Mouse (Mus musculus) ES-Bruce4 (cell line): ENCODE results near the gene Myo1e. TPM values are rescaled to one million over a fixed set of nuclear protein-coding genes. Genes with fewer than 3 reads are reported as not detected.

Source experiments
- H3K27ac ChIP-seq: 2 replicates; pipeline ENCODE4 v1.5.1; 2012; ENCODE audit warnings: low read length, inconsistent platforms; ENCODE audit not compliant: insufficient read depth
- H3K27me3 ChIP-seq: 2 replicates; pipeline ENCODE4 v1.6.1; 2012; ENCODE audit warnings: mild to moderate bottlenecking, low read length, inconsistent platforms; ENCODE audit not compliant: control insufficient read depth, poor library complexity, insufficient read depth, severe bottlenecking
- H3K36me3 ChIP-seq: 2 replicates; pipeline ENCODE4 v1.6.1; 2012; ENCODE audit warnings: inconsistent platforms, mild to moderate bottlenecking, low read length, moderate library complexity; ENCODE audit not compliant: control insufficient read depth, poor library complexity, insufficient read depth, severe bottlenecking
- H3K4me1 ChIP-seq: one replicate; pipeline ENCODE4 v1.8.1; 2011; ENCODE audit warnings: low read length; ENCODE audit not compliant: control insufficient read depth, insufficient read depth
- H3K4me3 ChIP-seq: 2 replicates; pipeline ENCODE4 v1.5.1; 2011; ENCODE audit warnings: low read depth, mild to moderate bottlenecking, low read length
- H3K9ac ChIP-seq: 2 replicates; pipeline ENCODE4 v1.6.1; 2012; ENCODE audit warnings: low read depth, mild to moderate bottlenecking, inconsistent platforms; ENCODE audit not compliant: poor library complexity, severe bottlenecking
- H3K9me3 ChIP-seq: replicated peaks from 2 replicates; pipeline ENCODE4 v1.6.1; 2012; ENCODE audit warnings: mild to moderate bottlenecking, low read length, inconsistent platforms; ENCODE audit not compliant: control insufficient read depth, poor library complexity, insufficient read depth, severe bottlenecking
- CTCF ChIP-seq: IDR thresholded peaks from one replicate; pipeline ENCODE4 v1.8.1; 2011; ENCODE audit warnings: low read depth, low read length
- EP300 ChIP-seq: IDR thresholded peaks from 2 replicates; pipeline ENCODE4 v1.6.1; 2011; ENCODE audit warnings: low read depth, low read length; ENCODE audit not compliant: insufficient read depth
- POLR2A ChIP-seq: IDR thresholded peaks from one replicate; pipeline ENCODE4 v1.8.1; 2011; ENCODE audit warnings: low read length; ENCODE audit not compliant: insufficient read depth
- polyA plus RNA-seq: library from polyadenylated mRNA; stranded (reverse); fragments of >200 nt; gene quantifications from 2 replicates; pipeline ENCODE4 v1.2.4, GENCODE M21; 2011; ENCODE audit warnings: low read depth; ENCODE audit not compliant: missing spikeins, insufficient read depth, insufficient read length

Myo1e gene
- polyA plus RNA-seq, 1 experiment = 51.6 TPM

DNA sequence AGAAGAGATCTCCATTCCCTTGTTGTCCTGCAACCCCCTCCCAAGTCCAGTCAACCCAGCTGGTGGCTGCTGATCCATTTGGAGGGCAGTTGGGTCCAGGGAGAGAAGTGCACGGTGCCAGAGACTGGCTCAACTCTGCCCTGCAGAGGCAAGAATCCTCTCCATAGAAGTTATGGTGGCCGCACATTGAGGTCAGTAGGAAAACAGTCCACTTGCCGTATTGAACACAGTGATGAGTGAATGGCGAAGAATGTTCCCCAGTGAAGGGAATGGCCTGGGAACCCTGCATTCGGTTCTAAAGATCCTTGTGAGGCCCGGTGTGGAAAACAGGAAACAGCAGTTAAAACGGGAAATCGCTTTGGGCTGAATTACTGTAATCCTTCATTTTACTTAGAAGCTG is 56.0 kb downstream of the Myo1e start:
- no peaks in the 10 kb centered on the region for H3K27me3 ChIP-seq
- TF ChIP-seq EP300 (no peak), CTCF (no peak), POLR2A (no peak)
- peaks cover 18% of the 10 kb centered on the region for H3K4me1 ChIP-seq
- H3K27ac ChIP-seq = no peak overlapping the region
- no peak overlapping the region for H3K4me3 ChIP-seq
- H3K9ac ChIP-seq = no peak overlapping the region
- H3K9me3 ChIP-seq = no peaks in the 10 kb centered on the region
- no peaks in the 10 kb centered on the region for H3K36me3 ChIP-seq

DNA sequence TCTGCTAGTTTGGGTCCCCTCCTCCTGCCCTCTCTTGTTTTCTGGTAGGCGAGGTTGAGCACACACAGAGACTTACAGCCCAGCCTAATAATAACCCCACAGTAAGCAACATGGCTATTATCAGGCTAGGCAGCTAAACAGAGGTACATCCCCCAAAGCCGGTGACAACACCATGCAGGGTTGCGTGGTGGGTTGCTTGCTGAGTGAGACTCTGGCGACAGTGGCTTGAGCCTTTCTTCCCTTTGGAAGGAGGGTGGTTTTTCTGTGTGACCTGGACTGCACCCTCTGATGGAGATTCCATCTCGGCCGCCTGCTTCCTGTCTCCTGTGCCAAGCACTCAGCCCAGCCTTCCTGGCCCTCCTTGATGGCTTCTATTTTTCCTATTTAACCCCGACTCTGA is 56.6 kb downstream of the Myo1e start:
- no peak overlapping the region for H3K4me3 ChIP-seq
- no peaks in the 10 kb centered on the region for H3K36me3 ChIP-seq
- no peak for TF ChIP-seq CTCF
- H3K4me1 ChIP-seq = peaks cover 15% of the 10 kb centered on the region
- H3K9me3 ChIP-seq = no peaks in the 10 kb centered on the region
- no peak overlapping the region for H3K9ac ChIP-seq
- no peaks in the 10 kb centered on the region for H3K27me3 ChIP-seq
- H3K27ac ChIP-seq = no peak overlapping the region

DNA sequence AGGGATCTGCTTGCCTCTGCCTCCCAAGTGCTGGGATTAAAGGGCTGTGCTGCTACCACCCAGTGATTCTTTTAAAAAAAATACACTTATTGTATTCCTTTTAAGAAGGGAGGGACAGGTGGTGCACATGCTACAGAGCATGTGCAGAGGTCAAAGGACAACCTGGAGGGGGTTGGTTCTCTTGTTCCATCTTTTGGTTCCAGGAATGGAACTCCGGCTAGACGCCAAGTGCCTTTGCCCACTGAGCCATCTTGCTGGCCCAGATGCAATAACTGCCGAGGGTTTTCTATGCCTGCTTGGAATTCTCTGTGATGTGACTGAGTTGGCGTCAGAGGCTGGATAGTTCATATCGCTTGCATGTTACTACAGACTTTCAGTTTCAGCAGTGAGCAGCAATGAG is 58.4 kb downstream of the Myo1e start:
- H3K4me3 ChIP-seq = no peak overlapping the region
- no peak overlapping the region for H3K9ac ChIP-seq
- no peak overlapping the region for H3K27ac ChIP-seq
- H3K27me3 ChIP-seq = no peaks in the 10 kb centered on the region
- H3K4me1 ChIP-seq = peaks cover 14% of the 10 kb centered on the region
- no peak for TF ChIP-seq POLR2A
- no peak for TF ChIP-seq EP300
- no peaks in the 10 kb centered on the region for H3K36me3 ChIP-seq
- H3K9me3 ChIP-seq = no peaks in the 10 kb centered on the region

DNA sequence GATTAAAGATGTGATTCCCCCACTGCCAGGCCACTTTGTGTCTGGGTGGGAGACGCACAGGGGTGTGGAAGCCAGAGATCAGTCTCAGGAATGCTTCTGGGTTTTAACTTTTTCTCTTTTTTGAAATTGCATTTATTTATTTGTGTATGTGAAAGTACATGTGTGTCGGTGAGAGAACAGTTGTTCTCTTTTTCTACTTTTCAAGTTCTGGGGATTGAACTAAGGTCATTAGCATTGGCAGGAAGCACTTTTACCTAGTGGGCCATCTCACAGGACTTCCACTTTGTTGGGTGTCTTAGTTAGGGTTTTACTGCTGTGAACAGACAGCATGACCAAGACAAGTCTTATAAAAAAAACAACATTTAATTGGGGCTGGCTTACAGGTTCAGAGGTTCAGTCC is 59.0 kb downstream of the Myo1e start:
- TF ChIP-seq POLR2A (no peak), CTCF (no peak), EP300 (no peak)
- Histone ChIP-seq H3K4me1 (peaks cover 15% of the 10 kb centered on the region), H3K27ac (no peak overlapping the region), H3K27me3 (no peaks in the 10 kb centered on the region), H3K9ac (no peak overlapping the region), H3K4me3 (no peak overlapping the region), H3K36me3 (no peaks in the 10 kb centered on the region), H3K9me3 (no peaks in the 10 kb centered on the region)

DNA sequence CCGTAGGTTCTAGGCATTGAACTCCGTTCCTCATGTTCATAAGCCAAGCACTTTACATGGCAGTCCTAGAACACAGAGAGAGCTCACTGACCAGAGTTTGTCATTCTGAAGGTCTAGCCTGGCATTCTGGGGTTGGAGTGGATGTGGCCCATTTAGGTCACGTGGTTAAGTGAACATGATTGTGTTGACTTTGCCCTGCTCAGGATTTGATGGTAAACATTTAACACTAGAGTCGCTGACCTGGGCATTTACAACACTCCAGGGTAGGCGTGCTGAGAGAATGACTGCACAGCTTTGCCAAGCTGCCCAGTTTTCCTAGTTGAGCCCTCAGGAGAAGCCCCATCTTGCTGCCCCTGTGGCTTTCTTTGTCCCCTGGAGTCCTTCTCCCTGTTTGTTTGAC is 60.0 kb downstream of the Myo1e start:
- Histone ChIP-seq H3K36me3 (no peaks in the 10 kb centered on the region), H3K4me1 (peaks cover 12% of the 10 kb centered on the region), H3K27ac (no peak overlapping the region), H3K9ac (no peak overlapping the region), H3K4me3 (no peak overlapping the region), H3K27me3 (no peaks in the 10 kb centered on the region), H3K9me3 (no peaks in the 10 kb centered on the region)
- no peak for TF ChIP-seq EP300
- no peak for TF ChIP-seq POLR2A

DNA sequence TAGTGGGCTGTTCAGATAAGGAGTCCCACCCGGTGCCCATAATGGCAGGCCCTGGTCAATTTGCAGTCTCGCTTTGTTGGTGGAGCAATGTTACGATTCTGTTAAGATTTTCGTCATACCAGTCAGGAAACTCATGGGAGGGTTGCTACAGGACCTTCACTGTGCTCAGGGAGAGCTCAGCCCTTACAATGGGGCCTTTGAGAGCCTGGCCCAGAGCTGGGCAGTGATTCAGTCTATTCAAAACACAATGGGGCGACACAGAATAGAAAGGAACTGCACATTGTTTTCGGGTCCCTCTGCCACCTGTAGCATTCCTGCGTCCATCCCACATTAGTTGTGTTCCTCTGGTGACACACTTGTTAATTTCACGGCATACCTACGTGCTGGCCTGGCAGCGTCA is 62.2 kb downstream of the Myo1e start:
- TF ChIP-seq EP300 (0 out of 2 replicates have a peak, but pooled peaks have one; percentile 9), CTCF (no peak), POLR2A (no peak)
- Histone ChIP-seq H3K27me3 (no peaks in the 10 kb centered on the region), H3K36me3 (no peaks in the 10 kb centered on the region), H3K27ac (no peak overlapping the region), H3K4me3 (no peak overlapping the region), H3K9me3 (no peaks in the 10 kb centered on the region), H3K9ac (no peak overlapping the region), H3K4me1 (peaks cover 10% of the 10 kb centered on the region)

DNA sequence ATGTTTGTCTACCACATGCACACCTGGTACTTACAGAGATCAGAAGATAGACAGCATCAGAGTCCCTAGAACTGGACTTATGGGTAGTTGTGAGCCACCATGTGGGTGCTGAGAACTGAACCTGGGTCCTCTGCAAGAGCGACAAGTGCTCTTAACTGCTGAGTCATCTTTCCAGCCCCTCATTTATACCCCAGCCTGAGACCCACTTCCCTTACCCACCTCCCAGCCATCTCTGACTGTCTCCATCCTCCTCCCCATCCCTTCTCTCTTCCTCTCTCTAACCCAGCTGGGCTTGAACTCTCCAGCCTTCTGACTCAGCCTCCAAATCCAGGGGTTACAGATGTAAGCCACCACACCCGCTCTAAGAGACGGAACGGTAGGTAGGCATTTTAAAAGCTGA is 63.3 kb downstream of the Myo1e start:
- no peaks in the 10 kb centered on the region for H3K36me3 ChIP-seq
- no peak overlapping the region for H3K4me3 ChIP-seq
- TF ChIP-seq EP300 (no peak), CTCF (no peak), POLR2A (no peak)
- H3K27me3 ChIP-seq = no peaks in the 10 kb centered on the region
- H3K4me1 ChIP-seq = peaks cover 11% of the 10 kb centered on the region
- H3K9ac ChIP-seq = no peak overlapping the region
- H3K9me3 ChIP-seq = no peaks in the 10 kb centered on the region
- no peak overlapping the region for H3K27ac ChIP-seq
